Mouse (Mus musculus): Measurements from ENCODE around the gene Galnt7.
A peak's percentile ranks its signal among the peaks of the same experiment; 100 is the strongest.
"Not testable (repeated sequence)": the region's sequence is repeated elsewhere in the genome, so short reads cannot be mapped to it uniquely, and the experiment has no call there.

The Galnt7 gene

DNA sequence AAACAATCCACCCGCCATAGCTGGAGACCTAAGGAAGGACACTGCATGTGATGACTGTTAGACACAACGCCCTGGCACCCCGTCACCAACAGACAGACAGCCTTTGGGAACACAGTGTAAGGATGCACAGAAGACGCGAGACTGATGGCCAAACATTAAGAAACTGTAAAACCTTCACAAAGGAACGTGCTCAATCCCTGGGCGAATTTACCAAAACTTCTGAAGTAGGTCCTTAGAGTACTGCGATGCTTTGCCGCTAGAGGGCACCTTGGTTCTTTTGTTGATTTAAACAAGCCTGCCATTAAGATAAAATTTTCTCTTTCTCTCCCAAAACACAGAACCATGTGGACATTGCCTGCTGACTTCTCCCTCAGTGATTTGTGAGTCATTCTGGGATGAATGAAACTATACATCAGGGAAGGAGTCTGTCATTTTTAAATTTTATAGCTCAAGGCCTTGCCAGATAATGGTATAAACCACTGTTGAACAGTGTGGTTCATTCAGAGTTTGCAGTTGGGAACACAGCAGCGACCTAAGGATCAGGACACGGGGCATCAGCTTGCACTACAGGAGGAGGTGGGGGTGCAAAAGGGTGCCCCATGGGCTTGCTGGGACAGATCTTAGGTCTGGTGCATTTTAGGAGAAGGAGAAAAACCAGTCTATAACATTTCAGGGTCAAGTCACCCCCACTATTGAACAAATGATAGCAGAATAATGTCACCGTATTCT is 112.6 kb downstream of the Galnt7 start:
- no peak for DNase-seq (ENCODE audit: low spot score)

DNA sequence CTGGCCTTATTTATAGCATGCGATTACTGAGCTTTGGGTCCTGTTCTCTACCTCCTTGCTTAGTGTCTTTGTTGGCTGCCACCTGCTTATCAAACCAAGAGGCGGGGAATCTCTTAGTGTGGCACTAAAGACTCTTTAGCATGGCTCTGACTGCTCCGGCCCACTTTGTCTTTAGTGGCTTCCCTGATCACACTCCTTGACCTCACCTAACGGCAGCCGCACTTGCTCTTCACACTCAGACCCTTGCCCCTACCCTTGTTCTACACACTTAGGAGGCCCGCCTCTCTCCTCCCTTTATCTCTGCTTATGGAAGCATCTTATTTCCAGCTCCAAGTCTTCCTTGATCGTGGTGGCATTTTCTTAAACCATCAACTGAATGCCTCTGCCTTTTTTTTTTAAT is 114.2 kb downstream of the Galnt7 start:
- no peak for DNase-seq (ENCODE audit: low spot score)

DNA sequence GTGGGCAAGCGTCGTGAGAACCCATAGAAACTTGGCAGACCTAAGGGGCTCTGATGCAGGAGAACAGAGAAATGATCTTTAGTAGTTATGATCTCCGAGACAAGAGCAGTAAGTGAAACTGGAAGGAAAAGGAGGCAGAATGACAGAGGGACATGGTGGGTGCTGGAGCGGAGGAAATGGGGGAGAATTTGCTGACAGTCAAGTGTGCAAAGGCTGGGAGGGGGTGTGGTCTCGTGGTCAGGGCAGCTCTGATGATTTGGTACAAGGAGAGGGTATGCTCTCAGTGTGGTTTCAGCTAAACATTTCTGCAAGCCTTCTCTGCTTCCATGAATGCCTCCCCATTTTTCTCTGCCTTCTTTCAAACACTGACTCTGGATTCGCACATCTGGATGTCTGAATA is 116.7 kb downstream of the Galnt7 start:
- DNase-seq (ENCODE audit: low spot score): no peak

DNA sequence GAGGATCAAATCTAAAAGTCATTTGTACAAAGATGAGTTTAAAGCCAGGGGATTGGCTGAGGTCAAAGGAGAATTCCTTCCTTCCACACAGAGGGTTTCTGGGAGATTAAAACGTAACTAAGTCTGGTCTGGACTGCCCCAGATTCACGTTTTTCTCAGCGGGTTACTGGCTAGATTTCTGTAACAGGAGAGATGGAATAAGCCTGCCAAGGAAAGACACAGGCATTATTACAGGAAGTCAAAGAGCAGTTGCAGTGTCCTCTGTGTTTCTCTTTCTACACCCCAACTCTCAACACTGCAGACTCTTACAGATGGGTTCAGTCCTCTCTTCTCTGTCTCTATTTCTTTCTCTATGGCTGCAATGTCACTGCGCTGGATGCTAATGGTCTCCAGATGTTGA is 118.3 kb downstream of the Galnt7 start:
- DNase-seq (ENCODE audit: low spot score): no peak

DNA sequence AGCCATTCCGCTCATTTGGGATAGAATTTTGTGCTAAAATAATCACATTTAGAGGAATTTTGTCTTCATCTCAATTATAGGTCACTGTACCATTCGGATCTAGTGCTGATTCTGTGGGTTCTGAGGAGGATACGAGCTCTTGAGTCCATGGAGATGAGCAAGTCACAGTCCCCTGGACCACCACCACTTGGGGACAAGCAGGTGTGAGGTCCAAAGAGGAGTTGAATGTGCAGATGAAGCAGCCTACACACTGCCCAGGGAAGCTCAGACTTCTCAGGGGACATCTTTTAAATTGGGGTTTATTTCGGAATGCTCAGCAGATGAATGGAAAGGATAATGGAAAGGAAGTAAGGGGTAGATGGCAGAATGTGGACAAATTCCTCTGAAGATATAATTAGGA is 119.7 kb downstream of the Galnt7 start:
- no peak for DNase-seq (ENCODE audit: low spot score)

DNA sequence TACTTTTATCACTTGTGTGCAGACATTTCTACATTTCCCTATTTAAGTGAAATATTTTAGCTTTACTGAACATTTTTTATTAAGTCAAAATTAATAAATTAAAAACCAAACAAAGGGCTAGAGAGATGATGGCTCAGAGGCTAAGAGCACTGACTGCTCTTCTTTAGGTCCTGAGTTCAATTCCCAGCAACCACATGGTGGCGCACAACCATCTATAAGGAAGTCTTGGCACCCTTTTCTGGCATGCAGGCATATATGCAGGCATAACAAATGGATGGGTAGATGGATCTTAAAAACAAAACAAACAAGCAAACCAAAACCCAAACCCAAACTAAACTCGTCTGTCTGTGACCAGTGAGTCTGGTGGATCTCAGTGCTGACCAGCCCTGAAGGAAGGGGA is 120.6 kb downstream of the Galnt7 start:
- no peak for DNase-seq (ENCODE audit: low spot score)

DNA sequence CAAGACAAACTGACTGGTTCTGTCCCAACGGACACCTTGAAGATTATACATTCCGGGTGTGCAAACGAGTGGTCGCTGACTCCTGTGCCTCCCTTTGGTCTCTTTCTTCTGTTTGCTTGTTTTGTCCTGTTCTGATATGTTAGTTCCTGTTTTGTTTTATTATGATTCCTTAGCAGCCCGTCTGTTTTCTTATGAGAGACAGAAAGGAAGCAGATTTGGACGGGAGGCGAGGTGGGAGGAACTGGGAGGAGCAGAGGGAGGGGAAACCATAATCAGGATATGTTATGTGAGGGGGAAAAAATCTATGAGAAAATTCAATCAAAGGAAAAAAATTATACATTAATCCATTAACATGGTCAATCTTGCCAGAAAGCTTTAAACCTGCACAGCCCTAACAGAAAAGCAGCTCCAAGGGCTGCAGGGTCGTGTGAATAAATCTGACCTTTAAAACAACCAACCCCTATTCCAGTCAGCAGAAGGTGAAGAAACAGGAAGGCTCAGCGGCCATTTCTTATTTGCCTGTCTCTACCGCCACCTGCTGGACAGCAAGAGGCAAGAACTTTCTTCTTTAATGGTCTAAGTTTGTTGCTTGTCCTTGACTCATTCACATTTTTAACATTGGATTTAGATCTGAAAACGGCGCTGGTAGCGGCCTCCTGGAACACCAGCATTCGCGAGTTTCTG is 122.0 kb downstream of the Galnt7 start:
- DNase-seq (ENCODE audit: low spot score): peak; percentile 73

DNA sequence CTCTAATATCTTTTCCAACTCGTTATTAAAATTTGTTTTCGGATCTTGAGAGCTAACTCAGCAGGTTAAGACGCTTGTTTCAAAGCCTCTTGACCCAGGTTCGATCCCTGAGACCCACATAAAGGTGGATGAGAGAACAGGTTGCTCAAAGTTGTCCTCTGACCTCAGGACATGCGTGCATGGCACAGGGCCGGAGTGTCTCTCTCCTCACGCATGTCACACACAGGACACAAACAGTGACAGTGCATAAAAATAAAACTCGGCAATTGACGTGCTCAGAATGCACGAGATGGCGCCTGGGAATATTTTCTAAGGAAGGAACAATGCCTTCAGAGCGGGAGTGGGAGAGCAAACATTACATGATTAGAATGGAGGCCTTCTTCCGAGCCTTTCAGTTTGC is 122.6 kb downstream of the Galnt7 start:
- no peak for DNase-seq (ENCODE audit: low spot score)

DNA sequence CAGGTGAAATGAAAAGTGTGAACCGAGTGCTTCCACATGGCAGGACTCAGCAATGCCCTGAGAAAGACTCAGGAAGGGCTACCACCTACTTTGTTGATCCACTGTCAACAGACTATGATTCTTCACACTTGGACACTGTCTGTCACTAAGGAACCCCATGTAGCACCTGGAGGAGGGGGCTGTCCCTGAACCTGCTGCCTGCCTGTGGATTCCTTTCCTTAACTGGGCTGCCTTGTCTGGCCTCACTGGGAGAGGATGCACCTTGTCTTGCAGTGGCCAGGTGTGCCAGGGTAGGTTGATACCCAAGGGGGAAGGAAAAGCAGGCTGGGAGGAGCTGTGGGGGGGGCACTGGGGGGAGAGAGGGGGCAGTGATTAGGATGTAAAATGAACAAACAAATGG is 124.8 kb downstream of the Galnt7 start:
- no peak for DNase-seq (ENCODE audit: low spot score)

DNA sequence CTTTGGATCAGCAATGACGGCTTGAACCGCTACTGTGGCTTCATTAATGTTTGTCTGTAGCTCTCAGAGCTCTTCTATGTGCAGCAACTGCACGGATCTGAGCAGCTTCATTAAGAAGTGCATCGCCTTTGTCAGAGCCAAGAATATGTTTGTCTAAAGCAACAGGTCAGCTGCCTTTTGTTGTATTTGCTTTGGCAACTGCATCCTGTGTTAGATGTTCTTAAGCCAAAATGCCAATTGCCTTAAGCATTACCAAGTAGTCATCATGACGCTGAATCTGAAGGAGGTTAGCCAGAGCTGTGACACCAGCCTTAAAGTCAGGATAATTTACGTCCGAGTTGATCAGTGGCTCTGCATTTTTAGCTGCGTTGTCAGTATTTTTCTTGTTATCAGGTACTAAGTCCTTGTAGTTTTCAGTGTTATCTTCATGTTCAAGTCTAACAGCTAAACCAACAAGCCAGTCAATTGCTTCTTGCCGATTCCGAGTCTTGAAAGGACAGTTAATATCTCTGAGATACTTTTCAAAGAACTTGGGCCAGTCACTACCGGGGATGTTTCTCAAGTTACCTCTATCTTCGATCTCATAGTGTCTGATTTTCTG is 132.5 kb downstream of the Galnt7 start:
- no peak for DNase-seq (ENCODE audit: low spot score)

DNA sequence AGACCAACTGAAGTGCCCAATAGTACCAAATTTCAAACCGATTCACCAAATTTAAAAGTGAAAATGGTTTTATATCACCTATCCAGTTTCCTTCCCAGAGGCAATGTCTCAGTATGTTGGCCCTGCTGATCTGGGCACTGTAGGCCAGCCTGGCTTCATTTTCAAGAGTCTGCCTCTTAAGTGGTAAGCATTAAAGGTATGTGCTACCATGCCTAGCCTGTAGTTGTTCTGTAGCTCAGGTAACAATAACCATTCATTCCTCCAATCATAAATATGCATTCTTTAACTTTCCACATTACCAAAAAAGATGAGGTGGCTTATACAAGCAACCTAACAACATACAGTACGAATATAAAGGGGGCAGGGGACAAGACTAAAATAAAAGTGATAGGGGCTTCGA is 135.1 kb downstream of the Galnt7 start:
- no peak for DNase-seq (ENCODE audit: low spot score)

DNA sequence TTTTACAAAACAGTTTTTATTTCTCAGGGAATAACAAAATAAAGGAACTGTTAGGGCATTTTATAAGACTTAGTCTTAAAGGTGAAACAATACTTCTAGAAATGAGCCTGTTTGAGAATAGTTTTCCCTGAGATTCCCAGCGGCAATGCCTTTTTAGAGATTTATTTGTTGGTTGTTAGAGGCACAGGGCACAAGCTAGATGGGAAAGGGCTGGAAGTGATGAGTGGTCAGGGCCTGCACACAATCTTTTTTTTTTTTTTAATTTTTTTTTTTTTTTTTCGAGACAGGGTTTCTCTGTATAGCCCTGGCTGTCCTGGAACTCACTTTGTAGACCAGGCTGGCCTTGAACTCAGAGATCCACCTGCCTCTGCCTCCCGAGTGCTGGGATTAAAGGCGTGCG is 136.1 kb downstream of the Galnt7 start:
- DNase-seq (ENCODE audit: low spot score): not testable (repeated sequence)

DNA sequence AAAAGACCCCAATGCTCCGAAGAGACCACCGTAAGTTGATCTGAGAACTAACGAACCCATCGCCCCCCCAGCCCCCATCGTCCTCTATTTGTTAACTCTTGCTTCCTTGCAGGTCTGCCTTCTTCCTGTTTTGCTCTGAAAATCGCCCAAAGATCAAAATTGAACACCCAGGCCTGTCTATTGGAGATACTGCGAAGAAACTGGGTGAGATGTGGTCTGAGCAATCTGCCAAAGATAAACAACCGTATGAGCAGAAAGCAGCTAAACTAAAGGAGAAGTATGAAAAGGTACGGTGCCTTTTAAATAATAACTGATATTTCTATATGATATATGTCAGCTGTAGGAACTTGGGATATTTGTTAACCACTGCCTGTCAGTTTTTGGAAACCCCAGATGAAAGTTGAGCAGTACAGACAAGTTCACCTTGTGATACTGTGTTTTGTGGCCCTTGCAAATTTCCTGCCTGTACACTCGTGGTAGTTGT is 139.6 kb downstream of the Galnt7 start:
- DNase-seq (ENCODE audit: low spot score): not testable (repeated sequence)

DNA sequence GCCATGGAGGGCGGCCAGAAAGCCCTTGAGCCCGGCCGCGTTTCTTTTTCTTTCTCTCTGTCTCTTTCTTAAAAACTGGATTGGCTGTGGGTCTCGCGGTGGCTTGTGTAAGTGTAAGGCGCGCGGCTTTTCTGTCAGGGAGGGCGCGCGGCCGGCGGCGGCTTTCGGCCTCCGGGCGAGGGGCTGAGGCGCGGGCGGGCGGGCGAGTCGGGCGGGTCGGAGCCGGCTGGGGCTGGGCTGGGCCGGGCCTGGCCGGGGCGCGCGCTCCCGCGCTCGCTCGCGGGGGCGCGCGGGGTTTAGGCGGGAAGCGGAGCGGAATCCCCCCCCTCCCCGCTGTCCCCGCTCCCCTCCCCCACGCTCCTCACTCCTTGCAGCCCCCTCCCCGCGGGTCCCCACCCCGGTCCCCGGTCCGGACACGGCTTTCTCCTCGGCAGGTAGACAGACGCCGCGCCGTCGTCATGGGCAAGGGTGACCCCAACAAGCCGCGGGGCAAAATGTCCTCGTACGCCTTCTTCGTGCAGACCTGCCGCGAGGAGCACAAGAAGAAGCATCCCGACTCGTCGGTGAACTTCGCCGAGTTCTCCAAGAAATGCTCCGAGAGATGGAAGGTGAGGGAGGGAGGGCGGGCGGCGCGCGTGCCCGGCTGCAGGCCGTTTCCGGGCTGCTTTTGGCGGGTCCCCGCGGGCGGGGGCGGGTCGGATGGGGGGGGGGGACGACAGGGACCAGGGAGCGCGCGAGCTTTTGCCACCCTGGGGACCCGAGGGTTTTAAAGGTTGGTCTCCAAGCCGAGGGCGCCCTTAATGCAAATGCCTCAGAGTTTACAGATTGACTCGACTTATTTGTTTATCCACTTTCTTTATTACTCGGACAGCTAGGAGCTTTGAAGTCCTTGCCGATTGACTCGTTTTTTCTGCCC is 140.4 kb downstream of the Galnt7 start:
- peak; percentile 69 for DNase-seq (ENCODE audit: low spot score)

DNA sequence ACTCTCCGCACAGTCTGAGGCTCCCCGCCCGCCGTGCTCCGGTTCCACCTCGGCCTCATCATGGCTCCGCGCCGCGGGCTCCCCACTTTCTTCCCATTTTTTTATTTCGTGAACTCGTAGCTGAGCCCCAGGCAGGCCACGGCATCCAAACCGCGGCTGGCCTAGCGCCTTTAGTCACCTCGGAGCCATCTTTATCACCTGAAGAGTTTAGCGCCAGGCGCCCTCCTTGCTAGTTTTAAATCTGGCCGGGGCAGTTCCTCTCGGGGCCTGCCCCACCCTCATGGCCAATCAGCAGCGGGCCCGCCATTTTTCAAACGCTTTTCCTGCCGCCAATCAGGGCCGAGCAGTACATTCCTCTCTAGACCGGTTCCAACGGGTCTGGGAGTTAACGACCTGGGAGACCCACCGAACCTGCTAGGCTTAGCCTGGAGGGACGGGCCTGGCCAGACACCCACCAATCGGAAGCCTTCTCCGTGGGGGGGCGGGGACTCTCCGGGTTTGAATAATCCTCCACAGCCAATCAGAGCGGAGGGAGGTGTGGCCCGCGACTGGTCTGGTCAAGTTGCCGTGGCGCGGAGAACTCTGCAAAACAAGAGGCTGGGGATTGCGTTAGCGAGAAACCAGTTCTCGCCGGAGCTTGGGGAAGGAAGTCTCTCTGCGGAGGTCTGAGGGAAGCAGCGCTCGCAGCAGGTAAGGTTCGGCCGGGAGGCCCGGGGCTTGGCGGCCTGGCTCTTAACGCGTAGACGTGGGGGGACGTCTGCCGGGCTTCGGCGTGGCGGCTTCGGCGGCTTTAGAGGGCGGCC is 141.3 kb downstream of the Galnt7 start, which contains the start of gene Hmgb2:
Gene Hmgb2 (plus strand): TSS at position 592 of the 803 bp plus-strand sequence.
- DNase-seq (ENCODE audit: low spot score): peak; percentile 100

DNA sequence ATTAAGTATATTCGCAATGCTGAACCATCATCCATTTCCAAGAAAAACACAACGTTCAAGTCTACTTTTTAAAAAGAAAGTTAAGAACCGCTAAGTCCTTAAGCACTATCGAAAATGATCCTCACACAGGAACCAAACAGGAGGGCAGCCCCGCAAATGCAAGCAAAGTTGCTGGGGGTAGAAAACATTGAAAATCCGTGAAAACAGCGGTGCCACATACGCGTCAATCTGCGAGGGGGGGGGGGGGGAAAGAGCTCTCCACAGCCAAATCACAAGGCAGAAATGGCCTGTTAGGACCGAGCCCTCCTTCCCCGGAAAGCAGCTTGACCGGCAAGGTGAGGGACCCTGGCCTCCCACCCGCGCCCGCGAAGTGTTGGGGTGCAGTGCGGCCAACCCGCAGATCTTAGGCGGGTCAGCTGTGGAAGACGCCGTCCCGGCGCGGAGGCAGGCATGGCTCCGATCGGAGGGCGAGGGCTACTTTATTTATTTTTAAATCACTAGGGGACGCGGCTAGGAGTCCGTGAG is 142.0 kb downstream of the Galnt7 start:
- no peak for DNase-seq (ENCODE audit: low spot score)

DNA sequence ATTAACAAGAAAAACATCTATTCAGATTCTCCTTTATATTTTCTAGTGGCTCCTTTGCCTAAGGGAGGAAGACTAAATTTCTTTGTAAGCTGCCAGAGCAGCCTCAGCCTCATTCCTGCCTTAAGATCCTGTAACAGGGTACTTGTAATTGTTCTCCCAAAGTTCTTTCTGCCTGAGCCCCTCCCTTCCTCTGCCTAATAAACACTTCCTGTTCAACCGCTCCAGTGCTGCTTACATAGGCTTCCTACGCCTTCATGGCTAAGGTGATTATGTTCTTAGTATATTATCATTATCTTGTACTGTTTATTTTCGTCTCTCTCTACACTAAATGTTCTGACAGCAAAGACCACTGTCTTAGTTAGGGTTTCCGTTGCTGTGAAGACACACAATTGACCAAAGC is 144.2 kb downstream of the Galnt7 start:
- DNase-seq (ENCODE audit: low spot score): no peak

DNA sequence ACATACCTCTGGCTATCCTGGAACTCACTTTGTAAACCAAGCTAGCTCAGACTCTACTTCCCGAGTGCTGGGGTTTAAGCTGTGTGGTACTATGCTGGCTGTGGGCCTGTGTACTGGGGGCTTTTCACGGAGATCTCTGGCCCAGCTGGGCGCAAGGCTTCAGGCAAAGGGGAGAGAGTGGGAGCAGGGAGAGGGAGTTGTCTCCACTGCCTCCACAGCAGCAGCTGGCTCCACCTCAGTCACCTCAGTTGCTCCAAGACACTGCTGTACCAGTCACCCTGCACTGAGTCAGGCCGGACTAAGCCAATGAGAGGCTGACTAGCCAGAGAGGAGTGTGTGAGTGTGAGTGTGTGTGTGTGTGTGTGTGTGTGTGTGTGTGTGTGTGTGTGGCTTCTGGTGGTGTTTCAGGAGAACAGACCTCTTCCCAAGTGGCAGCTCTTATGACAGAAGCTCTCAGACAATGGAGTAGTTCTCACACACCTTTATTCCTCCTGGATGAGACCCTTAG is 145.2 kb downstream of the Galnt7 start:
- DNase-seq (ENCODE audit: low spot score): no peak

DNA sequence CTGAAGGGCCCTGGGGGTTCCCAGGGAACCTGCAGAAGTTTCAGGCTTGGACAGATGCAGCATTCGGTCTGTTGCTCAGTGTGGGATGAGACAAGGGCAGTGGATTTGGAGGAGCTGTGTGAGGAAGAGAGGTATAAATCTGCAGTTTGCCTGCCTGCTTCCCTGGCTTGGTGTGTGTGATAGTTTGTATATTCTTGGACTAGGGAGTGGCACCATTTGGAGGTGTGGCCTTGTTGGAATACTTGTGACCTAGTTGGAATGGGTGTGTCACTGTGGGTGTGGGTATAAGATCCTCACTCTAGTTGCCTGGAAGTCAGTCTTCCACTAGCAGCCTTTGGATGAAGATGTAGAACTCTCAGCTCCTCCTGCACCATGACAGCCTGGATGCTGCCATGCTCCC is 147.3 kb downstream of the Galnt7 start:
- not testable (repeated sequence) for DNase-seq (ENCODE audit: low spot score)

DNA sequence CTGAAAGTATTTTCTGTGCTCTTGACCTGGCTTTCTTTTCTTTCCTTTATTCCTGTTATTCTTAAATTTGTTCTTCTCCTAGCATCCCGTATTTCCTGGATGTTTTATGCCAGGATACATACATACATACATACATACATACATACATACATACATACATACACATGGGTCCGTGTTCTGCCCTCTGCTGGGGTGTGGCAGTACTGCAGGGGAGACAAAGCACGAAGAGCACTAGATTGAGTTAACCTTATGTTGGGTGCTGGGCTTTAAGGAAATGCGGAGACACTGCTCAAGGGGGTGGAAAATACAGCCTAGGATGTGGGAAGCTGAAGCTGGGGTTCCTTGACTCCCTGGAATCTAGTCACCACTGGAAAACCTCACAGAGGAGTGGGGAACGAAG is 149.2 kb downstream of the Galnt7 start:
- DNase-seq (ENCODE audit: low spot score): peak; percentile 43
